Mouse (Mus musculus) left cerebral cortex, adult 11 months (tissue): ENCODE results near the gene Samd3.

Experiments used
- DNase-seq: peaks from one replicate; pipeline ENCODE4 v3.0.0; 2022; ENCODE audit warnings: low spot score

The Samd3 gene

DNA sequence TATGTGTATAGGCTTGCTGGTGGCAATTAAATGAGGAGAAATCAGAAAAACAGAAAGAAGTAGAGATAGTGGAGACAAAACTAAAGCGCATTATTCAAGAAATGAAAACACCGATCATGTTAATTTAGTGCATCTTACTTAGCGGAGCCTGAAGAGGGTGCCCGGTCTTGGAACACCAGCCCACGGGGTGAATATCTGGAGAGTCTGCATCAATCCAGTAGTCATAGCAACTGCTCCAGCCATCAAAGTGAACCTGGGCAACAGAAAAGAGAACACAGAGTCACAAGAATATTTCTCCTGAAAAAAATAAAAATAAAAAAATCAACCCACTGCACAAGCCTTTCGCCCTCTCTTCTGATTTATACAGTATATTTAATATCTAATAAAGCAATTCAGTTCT lies 74.0 kb downstream of the Samd3 start:
- no peak for DNase-seq

DNA sequence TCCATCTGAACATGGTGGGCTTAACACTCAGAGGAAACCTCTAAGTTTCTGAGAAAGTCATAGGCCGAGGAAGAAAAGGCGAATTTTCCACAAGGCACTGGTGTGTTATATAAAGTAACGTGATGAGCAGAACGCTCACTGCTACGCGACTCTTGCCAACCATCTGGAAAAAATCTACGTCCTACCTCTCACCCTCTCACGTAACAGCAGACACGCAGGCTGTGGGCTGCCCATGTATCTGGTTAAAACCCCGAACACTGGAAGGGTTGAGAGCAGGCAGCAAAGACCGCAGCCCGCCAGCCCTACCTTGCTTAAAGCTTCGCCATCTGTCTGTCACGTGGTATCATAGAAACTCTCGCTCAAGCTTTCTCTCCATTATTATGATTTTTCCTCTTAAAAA lies 84.8 kb downstream of the Samd3 start:
- no peak for DNase-seq

DNA sequence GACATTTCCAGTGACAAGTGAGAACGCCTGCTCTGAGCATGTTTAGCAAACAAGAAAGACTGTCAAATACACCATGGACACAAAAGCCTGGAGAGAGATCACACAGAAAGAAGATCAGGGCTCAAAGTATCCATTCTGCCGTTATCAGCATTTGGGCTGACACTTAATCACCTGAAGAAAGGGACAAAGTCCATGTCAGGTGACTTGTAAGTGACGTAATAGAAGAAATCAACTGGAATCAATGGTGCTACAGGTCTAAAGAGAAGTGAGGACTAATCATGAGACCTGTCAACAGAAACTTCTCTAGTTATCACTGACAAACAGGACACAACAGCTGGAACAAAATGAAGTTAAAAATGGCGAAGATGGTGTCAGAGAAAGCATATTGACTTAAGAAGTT lies 91.2 kb downstream of the Samd3 start:
- DNase-seq, result no peak
